Mouse (Mus musculus) heart, postnatal 0 days (tissue): ENCODE results near the gene Gm16181.

Experiments
- CTCF ChIP-seq: IDR thresholded peaks from 2 replicates; pipeline ENCODE4 v1.5.1; 2016; ENCODE audit warnings: antibody characterized with exemption, control low read depth, low read depth
- EP300 ChIP-seq: IDR thresholded peaks from 2 replicates; pipeline ENCODE4 v1.6.1; 2016; ENCODE audit warnings: antibody characterized with exemption, low read depth

DNA sequence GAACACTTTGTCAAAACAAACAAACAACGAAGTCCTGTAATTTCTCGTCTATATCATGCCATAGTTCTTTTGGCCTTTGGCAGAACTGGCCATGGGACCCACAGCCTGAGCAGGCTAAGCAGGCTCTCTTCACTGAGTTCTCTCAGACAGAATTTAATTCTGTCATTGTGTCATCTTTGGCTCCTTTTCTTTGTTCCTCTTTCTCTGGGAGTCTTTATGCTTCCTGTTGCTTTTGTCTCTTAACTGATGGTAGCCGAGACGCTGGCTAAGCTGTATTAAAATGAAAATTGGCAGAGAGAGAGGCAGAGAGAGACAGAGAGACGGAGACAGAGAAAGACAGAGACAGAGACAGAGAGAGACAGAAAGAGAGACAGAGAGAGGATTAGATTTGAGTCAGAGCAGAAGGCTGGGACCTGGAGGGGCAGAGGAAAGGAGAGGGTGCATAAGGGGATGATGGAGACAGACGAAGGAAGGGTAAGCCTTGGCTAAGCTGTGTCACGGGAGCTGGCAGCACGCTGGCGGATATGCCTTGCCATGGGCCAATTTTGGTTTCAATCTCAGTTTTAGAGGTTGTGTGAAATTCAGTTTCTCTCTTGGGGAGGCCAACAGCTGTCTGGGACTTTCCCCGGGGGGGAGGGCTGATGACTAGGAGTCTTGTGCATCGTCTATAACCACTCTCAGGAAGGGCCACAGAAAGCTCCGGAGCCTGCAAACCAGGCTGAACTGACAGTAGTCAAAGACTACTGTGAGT is 10.7 kb upstream of the Gm16181 start:
- TF ChIP-seq CTCF (no peak), EP300 (no peak)
